Mouse (Mus musculus): ENCODE measurements around the gene Slc39a11. TPM values are rescaled to one million over a fixed set of nuclear protein-coding genes. Genes with fewer than 3 reads are reported as not detected.

The Slc39a11 gene
- polyA plus RNA-seq, 2 experiments = 5.1 to 10.2 TPM

- WGBS (ENCODE audit: insufficient replicate concordance) = 58% methylated on average over 8 of the region's 8 CpGs
- H3K4me1 ChIP-seq (replicated peaks; ENCODE audit: control insufficient read depth in 2 of 2, insufficient read depth in 2 of 2, low read length in 1 of 2) = no peaks in the 10 kb centered on the region
- H3K9me3 ChIP-seq (ENCODE audit: control insufficient read depth, low read length) = no peaks in the 10 kb centered on the region
- ATAC-seq (ENCODE audit: insufficient read depth) = peak; percentile 48; the same call in 1 of the 2 replicates
- no peak for TF ChIP-seq CTCF (IDR thresholded peaks at IDR 0.05; ENCODE audit: low read depth)
- no peak for TF ChIP-seq EP300 (IDR thresholded peaks at IDR 0.05; ENCODE audit: low read depth)
- H3K27me3 ChIP-seq (ENCODE audit: control insufficient read depth, insufficient read depth, low read length) = no peaks in the 10 kb centered on the region
- no peak for DNase-seq (ENCODE audit: low read depth in 3 of 3, low spot score in 3 of 3)
- no peak overlapping the region for H3K4me2 ChIP-seq (ENCODE audit: low read depth)
- H3K36me3 ChIP-seq (replicated peaks; ENCODE audit: control insufficient read depth, insufficient read depth, low read depth) = no peaks in the 10 kb centered on the region
- H3K4me3 ChIP-seq (ENCODE audit: insufficient read depth in 1 of 2, low read depth in 2 of 2, low read length in 2 of 2) = no peak overlapping the region
- H3K9ac ChIP-seq (replicated peaks) = no peak overlapping the region
- H3K27ac ChIP-seq = no peak overlapping the region
These were observed 18.0 kb downstream of the Slc39a11 start for GRCm38 (mm10) chr11:113631862-113632261.

- no peak overlapping the region for H3K9ac ChIP-seq (replicated peaks)
- ATAC-seq (ENCODE audit: insufficient read depth) (no peak), DNase-seq (ENCODE audit: low read depth in 3 of 3, low spot score in 3 of 3) (no peak)
- no peak for TF ChIP-seq CTCF (IDR thresholded peaks at IDR 0.05; ENCODE audit: low read depth)
- no peak for TF ChIP-seq EP300 (IDR thresholded peaks at IDR 0.05; ENCODE audit: low read depth)
- no peaks in the 10 kb centered on the region for H3K36me3 ChIP-seq (replicated peaks; ENCODE audit: control insufficient read depth, insufficient read depth, low read depth)
- WGBS (ENCODE audit: insufficient replicate concordance) = 55% methylated on average over 8 of the region's 8 CpGs
- no peaks in the 10 kb centered on the region for H3K9me3 ChIP-seq (ENCODE audit: control insufficient read depth, low read length)
- H3K4me1 ChIP-seq (replicated peaks; ENCODE audit: control insufficient read depth in 2 of 2, insufficient read depth in 2 of 2, low read length in 1 of 2) = no peaks in the 10 kb centered on the region
- no peak overlapping the region for H3K4me2 ChIP-seq (ENCODE audit: low read depth)
- H3K4me3 ChIP-seq (ENCODE audit: insufficient read depth in 1 of 2, low read depth in 2 of 2, low read length in 2 of 2) = no peak overlapping the region
- no peak overlapping the region for H3K27ac ChIP-seq
- H3K27me3 ChIP-seq (ENCODE audit: control insufficient read depth, insufficient read depth, low read length) = no peaks in the 10 kb centered on the region
These were observed 18.6 kb downstream of the Slc39a11 start for GRCm38 (mm10) chr11:113631302-113631701.

DNA sequence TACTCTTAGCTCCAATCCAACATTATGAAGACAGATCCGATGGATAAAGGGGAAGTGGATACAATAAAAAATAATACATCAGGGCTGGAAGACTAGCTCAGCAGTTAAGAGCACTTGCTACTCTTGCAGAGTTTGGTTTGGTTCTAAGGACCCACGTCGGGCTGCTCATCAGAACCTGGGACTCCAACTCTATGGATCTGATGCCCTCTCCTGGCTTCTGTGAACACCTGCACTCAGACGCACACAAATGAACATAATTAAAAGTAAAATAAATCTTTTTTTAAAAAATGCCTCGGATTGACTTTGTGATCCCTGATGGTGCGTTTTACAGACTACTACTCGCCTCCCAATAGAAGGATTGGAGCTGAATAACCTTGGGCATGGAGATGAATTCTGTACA lies 19.2 kb downstream of the Slc39a11 start:
- no peak for DNase-seq (ENCODE audit: low read depth in 3 of 3, low spot score in 3 of 3)
- H3K9ac ChIP-seq (replicated peaks) = no peak overlapping the region
- no peaks in the 10 kb centered on the region for H3K4me1 ChIP-seq (replicated peaks; ENCODE audit: control insufficient read depth in 2 of 2, insufficient read depth in 2 of 2, low read length in 1 of 2)
- no peak overlapping the region for H3K27ac ChIP-seq
- no peaks in the 10 kb centered on the region for H3K36me3 ChIP-seq (replicated peaks; ENCODE audit: control insufficient read depth, insufficient read depth, low read depth)
- H3K4me2 ChIP-seq (ENCODE audit: low read depth) = no peak overlapping the region
- WGBS (ENCODE audit: insufficient replicate concordance) = 39% methylated on average over 7 of the region's 7 CpGs
- no peaks in the 10 kb centered on the region for H3K9me3 ChIP-seq (ENCODE audit: control insufficient read depth, low read length)
- ATAC-seq (ENCODE audit: insufficient read depth) = no peak
- no peak overlapping the region for H3K4me3 ChIP-seq (ENCODE audit: insufficient read depth in 1 of 2, low read depth in 2 of 2, low read length in 2 of 2)
- H3K27me3 ChIP-seq (ENCODE audit: control insufficient read depth, insufficient read depth, low read length) = no peaks in the 10 kb centered on the region
- no peak for TF ChIP-seq EP300 (IDR thresholded peaks at IDR 0.05; ENCODE audit: low read depth)
- 0 out of 2 replicates have a peak, but pooled peaks have one; percentile 23 for TF ChIP-seq CTCF (IDR thresholded peaks at IDR 0.05; ENCODE audit: low read depth)

DNA sequence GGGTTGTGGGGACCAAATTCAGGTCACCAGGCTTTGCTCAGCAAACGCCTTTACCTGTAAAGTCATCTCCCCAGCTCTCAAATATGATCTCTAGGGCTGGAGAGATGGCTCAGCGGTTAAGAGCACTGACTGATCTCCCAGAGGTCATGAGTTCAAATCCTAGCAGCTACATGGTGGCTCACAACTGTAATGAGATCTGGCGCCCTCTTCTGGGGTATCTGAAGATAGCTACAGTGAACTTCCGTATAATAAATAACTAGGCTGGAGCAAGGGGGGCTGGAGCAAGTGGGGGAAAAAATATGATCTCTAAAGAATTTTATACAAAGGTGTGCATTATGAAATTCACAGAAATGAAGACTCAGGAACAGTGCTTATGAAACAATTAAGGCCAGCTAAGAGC lies 22.1 kb downstream of the Slc39a11 start:
- H3K27me3 ChIP-seq (ENCODE audit: control insufficient read depth, insufficient read depth, low read length) = no peaks in the 10 kb centered on the region
- H3K4me3 ChIP-seq (ENCODE audit: insufficient read depth in 1 of 2, low read depth in 2 of 2, low read length in 2 of 2) = no peak overlapping the region
- H3K4me1 ChIP-seq (replicated peaks; ENCODE audit: control insufficient read depth in 2 of 2, insufficient read depth in 2 of 2, low read length in 1 of 2) = no peaks in the 10 kb centered on the region; a peak in 1 of 4 replicates
- 38% methylated on average over 4 of the region's 4 CpGs for WGBS (ENCODE audit: insufficient replicate concordance)
- H3K9ac ChIP-seq (replicated peaks) = no peak overlapping the region
- H3K36me3 ChIP-seq (replicated peaks; ENCODE audit: control insufficient read depth, insufficient read depth, low read depth) = no peaks in the 10 kb centered on the region
- H3K27ac ChIP-seq = no peak overlapping the region
- no peaks in the 10 kb centered on the region for H3K9me3 ChIP-seq (ENCODE audit: control insufficient read depth, low read length)
- ATAC-seq (ENCODE audit: insufficient read depth) (no peak), DNase-seq (ENCODE audit: low read depth in 3 of 3, low spot score in 3 of 3) (no peak)
- no peak overlapping the region for H3K4me2 ChIP-seq (ENCODE audit: low read depth)
- TF ChIP-seq CTCF (IDR thresholded peaks at IDR 0.05; ENCODE audit: low read depth) (peak; percentile 43), EP300 (IDR thresholded peaks at IDR 0.05; ENCODE audit: low read depth) (no peak)

- DNase-seq (ENCODE audit: low read depth in 3 of 3, low spot score in 3 of 3) = no peak
- WGBS (ENCODE audit: insufficient replicate concordance) = 76% methylated on average over 18 of the region's 18 CpGs
- no peak overlapping the region for H3K27ac ChIP-seq
- ATAC-seq (ENCODE audit: insufficient read depth) = no peak
- H3K9me3 ChIP-seq (ENCODE audit: control insufficient read depth, low read length) = no peaks in the 10 kb centered on the region
- no peak overlapping the region for H3K4me2 ChIP-seq (ENCODE audit: low read depth)
- no peaks in the 10 kb centered on the region for H3K36me3 ChIP-seq (replicated peaks; ENCODE audit: control insufficient read depth, insufficient read depth, low read depth)
- no peak overlapping the region for H3K4me3 ChIP-seq (ENCODE audit: insufficient read depth in 1 of 2, low read depth in 2 of 2, low read length in 2 of 2)
- TF ChIP-seq EP300 (IDR thresholded peaks at IDR 0.05; ENCODE audit: low read depth) (no peak), CTCF (IDR thresholded peaks at IDR 0.05; ENCODE audit: low read depth) (no peak)
- no peaks in the 10 kb centered on the region; a peak in 1 of 4 replicates for H3K4me1 ChIP-seq (replicated peaks; ENCODE audit: control insufficient read depth in 2 of 2, insufficient read depth in 2 of 2, low read length in 1 of 2)
- H3K9ac ChIP-seq (replicated peaks) = no peak overlapping the region
- H3K27me3 ChIP-seq (ENCODE audit: control insufficient read depth, insufficient read depth, low read length) = peaks cover 6% of the 10 kb centered on the region
These were observed 24.4 kb downstream of the Slc39a11 start for GRCm38 (mm10) chr11:113625437-113625836.
